Mouse (Mus musculus) neural tube, embryonic 14.5 days (tissue): ENCODE measurements at regions not wholly inside any gene's neighbourhood (a gene's known extent, or its start where the extent isn't known, plus 50 kb on each side); places are given as distances from the start of the nearest gene placed in this dataset.

Experiments
- ATAC-seq: fragments of 200-750 bp; cut with Nextera tagmentation; 2 replicates; pipeline ENCODE4 v1.8.0; 2017; ENCODE audit warnings: low read depth, mild to moderate bottlenecking, moderate TSS enrichment, moderate library complexity
- H3K27ac ChIP-seq: fragments of 300-500 bp; sonication (generic); 2 replicates; pipeline ENCODE4 v1.5.1; 2014; ENCODE audit warnings: low read depth, mild to moderate bottlenecking, control low read depth, low read length, moderate library complexity, mixed read lengths
- H3K27me3 ChIP-seq: fragments of 300-500 bp; sonication (generic); 2 replicates; pipeline ENCODE4 v1.6.1; 2014; ENCODE audit warnings: low read length; ENCODE audit not compliant: control insufficient read depth, insufficient read depth
- H3K36me3 ChIP-seq: fragments of 300-500 bp; sonication (generic); 2 replicates; pipeline ENCODE4 v1.6.1; 2014; ENCODE audit warnings: low read length, mixed read lengths; ENCODE audit not compliant: control insufficient read depth, insufficient read depth
- H3K4me1 ChIP-seq: fragments of 300-500 bp; sonication (generic); 2 replicates; pipeline ENCODE4 v1.6.1; 2014; ENCODE audit warnings: low read length; ENCODE audit not compliant: control insufficient read depth, insufficient read depth
- H3K4me2 ChIP-seq: fragments of 300-500 bp; sonication (generic); 2 replicates; pipeline ENCODE4 v1.6.1; 2014; ENCODE audit warnings: mild to moderate bottlenecking, low read depth, low read length, control low read depth
- H3K4me3 ChIP-seq: fragments of 300-500 bp; sonication (generic); 2 replicates; pipeline ENCODE4 v1.5.1; 2014; ENCODE audit warnings: low read depth, low read length, control low read depth, mixed read lengths
- H3K9ac ChIP-seq: fragments of 300-500 bp; sonication (generic); replicated peaks from 2 replicates; pipeline ENCODE4 v1.6.1; 2014; ENCODE audit warnings: low read depth, mild to moderate bottlenecking, control low read depth, low read length, mixed read lengths
- H3K9me3 ChIP-seq: fragments of 300-500 bp; sonication (generic); 2 replicates; pipeline ENCODE4 v1.6.1; 2016; ENCODE audit warnings: low read length; ENCODE audit not compliant: control insufficient read depth
- WGBS: fragments of 180-500 bp; shearing (Covaris S2); extraction: QIAGEN DNeasy Blood & Tissue Kit; methylation state at CpG from one replicate; pipeline ENCODE4 v1.1.7; 2014; 5-methylcytosine and 5-hydroxymethylcytosine counted together

GRCm38 (mm10) chr10:96438398-96439103 is 178.3 kb upstream of the Btg1 start:
- Histone ChIP-seq H3K4me2 (no peak overlapping the region), H3K9ac (no peak overlapping the region), H3K27ac (no peak overlapping the region), H3K4me3 (no peak overlapping the region), H3K36me3 (no peaks in the 10 kb centered on the region), H3K27me3 (no peaks in the 10 kb centered on the region), H3K4me1 (no peaks in the 10 kb centered on the region), H3K9me3 (no peaks in the 10 kb centered on the region)
- ATAC-seq = no peak
- 87% methylated on average over 11 of the region's 11 CpGs for WGBS

- H3K4me1 ChIP-seq = no peaks in the 10 kb centered on the region
- H3K36me3 ChIP-seq = no peaks in the 10 kb centered on the region
- H3K9me3 ChIP-seq = no peaks in the 10 kb centered on the region; the same call in 1 of the 2 replicates
- no peak overlapping the region for H3K9ac ChIP-seq
- H3K4me3 ChIP-seq = no peak overlapping the region
- no peak for ATAC-seq
- H3K4me2 ChIP-seq = no peak overlapping the region
- no peaks in the 10 kb centered on the region for H3K27me3 ChIP-seq
- no peak overlapping the region for H3K27ac ChIP-seq
These were observed 174.6 kb upstream of the Btg1 start for GRCm38 (mm10) chr10:96442165-96442564.

- no peak for ATAC-seq
- 96% methylated on average over 4 of the region's 4 CpGs for WGBS
- Histone ChIP-seq H3K36me3 (no peaks in the 10 kb centered on the region), H3K9ac (no peak overlapping the region), H3K4me2 (no peak overlapping the region), H3K27ac (no peak overlapping the region), H3K4me3 (no peak overlapping the region), H3K4me1 (no peaks in the 10 kb centered on the region), H3K9me3 (no peaks in the 10 kb centered on the region), H3K27me3 (no peaks in the 10 kb centered on the region)
These were observed 166.5 kb upstream of the Btg1 start for GRCm38 (mm10) chr10:96450266-96450665.

- no peaks in the 10 kb centered on the region for H3K9me3 ChIP-seq
- no peaks in the 10 kb centered on the region for H3K36me3 ChIP-seq
- no peak overlapping the region for H3K4me3 ChIP-seq
- no peak overlapping the region for H3K4me2 ChIP-seq
- no peaks in the 10 kb centered on the region for H3K4me1 ChIP-seq
- H3K9ac ChIP-seq = no peak overlapping the region
- 92% methylated on average over 6 of the region's 6 CpGs for WGBS
- ATAC-seq = no peak
- no peak overlapping the region for H3K27ac ChIP-seq
- H3K27me3 ChIP-seq = no peaks in the 10 kb centered on the region
These were observed 161.9 kb upstream of the Btg1 start for GRCm38 (mm10) chr10:96454857-96455256.

- H3K4me1 ChIP-seq = no peaks in the 10 kb centered on the region
- no peaks in the 10 kb centered on the region for H3K9me3 ChIP-seq
- no peaks in the 10 kb centered on the region for H3K36me3 ChIP-seq
- H3K4me2 ChIP-seq = no peak overlapping the region
- no peaks in the 10 kb centered on the region for H3K27me3 ChIP-seq
- ATAC-seq = no peak
- no peak overlapping the region for H3K4me3 ChIP-seq
- 77% methylated on average over 4 of the region's 4 CpGs for WGBS
- no peak overlapping the region for H3K9ac ChIP-seq
- no peak overlapping the region for H3K27ac ChIP-seq
These were observed 158.3 kb upstream of the Btg1 start for GRCm38 (mm10) chr10:96458551-96458950.

- H3K4me1 ChIP-seq = no peaks in the 10 kb centered on the region
- H3K9ac ChIP-seq = no peak overlapping the region
- 93% methylated on average over 3 of the region's 3 CpGs for WGBS
- no peak overlapping the region for H3K27ac ChIP-seq
- H3K36me3 ChIP-seq = no peaks in the 10 kb centered on the region
- H3K4me3 ChIP-seq = no peak overlapping the region
- no peak overlapping the region for H3K4me2 ChIP-seq
- H3K9me3 ChIP-seq = no peaks in the 10 kb centered on the region
- no peak for ATAC-seq
- no peaks in the 10 kb centered on the region for H3K27me3 ChIP-seq
These were observed 157.6 kb upstream of the Btg1 start for GRCm38 (mm10) chr10:96459186-96459585.

GRCm38 (mm10) chr10:96460151-96460550 is 156.7 kb upstream of the Btg1 start:
- H3K4me3 ChIP-seq = no peak overlapping the region
- H3K9me3 ChIP-seq = no peaks in the 10 kb centered on the region
- no peak for ATAC-seq
- no peaks in the 10 kb centered on the region for H3K27me3 ChIP-seq
- 56% methylated on average over 9 of the region's 9 CpGs for WGBS
- no peak overlapping the region for H3K9ac ChIP-seq
- no peaks in the 10 kb centered on the region for H3K36me3 ChIP-seq
- no peak overlapping the region for H3K4me2 ChIP-seq
- H3K27ac ChIP-seq = no peak overlapping the region
- H3K4me1 ChIP-seq = no peaks in the 10 kb centered on the region

- no peak overlapping the region for H3K9ac ChIP-seq
- H3K4me2 ChIP-seq = no peak overlapping the region
- no peak for ATAC-seq
- no peaks in the 10 kb centered on the region for H3K9me3 ChIP-seq
- H3K36me3 ChIP-seq = no peaks in the 10 kb centered on the region
- 66% methylated on average over 10 of the region's 10 CpGs for WGBS
- no peaks in the 10 kb centered on the region for H3K4me1 ChIP-seq
- H3K4me3 ChIP-seq = no peak overlapping the region
- H3K27me3 ChIP-seq = no peaks in the 10 kb centered on the region
- H3K27ac ChIP-seq = no peak overlapping the region
These were observed 156.0 kb upstream of the Btg1 start for GRCm38 (mm10) chr10:96460617-96461338.

GRCm38 (mm10) chr10:96465967-96466366 is 150.8 kb upstream of the Btg1 start:
- Histone ChIP-seq H3K27ac (no peak overlapping the region), H3K9me3 (no peaks in the 10 kb centered on the region), H3K4me2 (no peak overlapping the region), H3K9ac (no peak overlapping the region), H3K4me1 (no peaks in the 10 kb centered on the region), H3K36me3 (no peaks in the 10 kb centered on the region), H3K27me3 (no peaks in the 10 kb centered on the region), H3K4me3 (no peak overlapping the region)
- 88% methylated on average over 6 of the region's 6 CpGs for WGBS
- no peak for ATAC-seq
